Mouse (Mus musculus): ENCODE data around the gene Slc45a3.

Gene Slc45a3

DNA sequence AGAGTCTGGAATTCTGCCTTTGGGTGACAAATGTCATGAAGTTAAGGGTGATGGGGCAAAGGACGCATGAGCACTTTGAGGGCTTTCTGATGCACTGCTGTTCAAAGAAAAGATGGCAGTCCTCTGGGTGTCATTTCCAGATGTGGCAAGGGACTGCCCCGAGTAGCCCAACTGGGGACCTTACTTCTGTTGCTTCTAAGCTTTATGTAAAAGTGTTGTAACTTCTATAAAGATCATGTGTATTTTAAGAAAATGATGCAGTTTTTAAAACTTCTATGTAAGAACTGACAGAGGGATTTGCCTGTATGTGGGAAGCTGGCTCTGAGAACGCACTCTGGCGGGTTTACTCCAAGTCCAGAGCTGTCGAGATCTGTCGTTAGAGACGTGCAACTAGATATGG, 69.4 kb downstream of the Slc45a3 start:
- no peak for DNase-seq
